Mouse (Mus musculus): ENCODE data around the gene Pus10. TPM values are rescaled to one million over a fixed set of nuclear protein-coding genes. Genes with fewer than 3 reads are reported as not detected.

Pus10 gene
- polyA plus RNA-seq, 1 experiment from 2014 or later = 23.8 TPM

DNA sequence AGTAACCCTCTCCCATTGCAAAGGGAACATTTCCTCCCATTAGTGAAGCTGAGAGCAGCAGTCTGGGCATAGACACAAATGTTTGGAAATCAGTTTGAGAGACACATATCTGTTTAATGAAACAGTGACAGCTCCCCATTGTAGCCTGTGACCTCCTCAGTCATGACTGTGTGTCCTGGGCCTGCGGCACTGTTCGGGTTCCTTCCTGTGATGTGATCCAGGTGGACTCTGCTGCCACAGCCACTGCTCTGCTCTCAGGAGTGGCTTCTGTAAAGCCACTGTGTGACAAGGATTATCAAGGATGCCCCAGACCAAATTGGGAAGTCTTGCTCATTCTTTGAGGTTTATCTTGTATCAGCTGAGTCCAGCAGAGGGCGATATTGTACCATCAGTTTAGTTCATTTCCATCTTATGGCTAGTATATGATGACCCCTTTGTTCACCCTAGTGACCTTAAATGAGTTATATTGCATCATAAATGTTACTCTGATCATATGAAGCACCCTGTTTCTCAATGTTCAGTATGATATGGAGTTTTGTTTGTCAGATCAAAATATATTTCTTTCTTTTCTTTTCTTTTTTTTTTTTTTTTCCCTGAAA, 13.7 kb downstream of the Pus10 start:
- Histone ChIP-seq H3K27me3 (replicated peaks; ENCODE audit: control insufficient read depth, insufficient read depth, low read length) (no peaks in the 10 kb centered on the region), H3K36me3 (ENCODE audit: control insufficient read depth, insufficient read depth, low read length) (peaks cover 76% of the 10 kb centered on the region), H3K27ac (ENCODE audit: low read depth) (no peak overlapping the region), H3K4me1 (replicated peaks; ENCODE audit: control insufficient read depth, insufficient read depth, low read length) (no peaks in the 10 kb centered on the region), H3K4me2 (ENCODE audit: low read length) (no peak overlapping the region), H3K9me3 (ENCODE audit: control insufficient read depth, low read length) (no peaks in the 10 kb centered on the region), H3K4me3 (ENCODE audit: low read depth, low read length) (no peak overlapping the region), H3K9ac (ENCODE audit: low read length) (no peak overlapping the region)
- 29% methylated on average over 3 of the region's 3 CpGs for WGBS
- peak; percentile 80 for DNase-seq (ENCODE audit: low spot score)
- ATAC-seq (replicated peaks; ENCODE audit: low FRiP score, low TSS enrichment, low read depth) = no peak

DNA sequence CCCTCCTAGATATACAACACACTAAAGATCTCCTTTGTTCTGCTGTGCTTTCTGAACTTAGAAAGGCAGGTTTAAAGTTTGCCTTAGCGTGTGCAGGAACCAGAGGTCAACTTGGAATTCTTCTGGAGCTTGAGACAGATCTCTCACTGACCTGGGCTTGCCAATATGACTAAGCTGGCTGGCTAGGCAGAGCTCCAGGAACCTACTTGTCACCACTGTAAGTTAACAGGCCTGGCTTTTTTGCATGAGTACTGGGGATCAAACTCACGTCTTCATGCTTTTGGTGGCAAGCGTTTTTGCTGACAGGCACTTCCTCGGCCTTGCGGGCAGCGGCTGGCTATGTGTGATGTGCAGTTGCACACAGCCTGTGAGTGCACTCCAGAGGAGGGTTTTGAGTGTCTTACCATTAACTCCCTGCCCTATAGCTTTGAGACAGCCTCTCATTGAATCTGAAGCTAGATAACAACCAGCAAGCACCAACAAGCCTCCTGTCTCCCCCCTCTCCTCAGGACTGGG, 15.0 kb downstream of the Pus10 start:
- 91% methylated on average over 6 of the region's 6 CpGs for whole genome bisulfite sequencing
- DNase-seq (ENCODE audit: low spot score) (no peak), ATAC-seq (replicated peaks; ENCODE audit: low FRiP score, low TSS enrichment, low read depth) (no peak)
- Histone ChIP-seq H3K27me3 (replicated peaks; ENCODE audit: control insufficient read depth, insufficient read depth, low read length) (no peaks in the 10 kb centered on the region), H3K4me3 (ENCODE audit: low read depth, low read length) (no peak overlapping the region), H3K27ac (ENCODE audit: low read depth) (no peak overlapping the region), H3K4me2 (ENCODE audit: low read length) (no peak overlapping the region), H3K36me3 (ENCODE audit: control insufficient read depth, insufficient read depth, low read length) (peaks cover 64% of the 10 kb centered on the region), H3K4me1 (replicated peaks; ENCODE audit: control insufficient read depth, insufficient read depth, low read length) (no peaks in the 10 kb centered on the region), H3K9me3 (ENCODE audit: control insufficient read depth, low read length) (no peaks in the 10 kb centered on the region), H3K9ac (ENCODE audit: low read length) (no peak overlapping the region)

DNA sequence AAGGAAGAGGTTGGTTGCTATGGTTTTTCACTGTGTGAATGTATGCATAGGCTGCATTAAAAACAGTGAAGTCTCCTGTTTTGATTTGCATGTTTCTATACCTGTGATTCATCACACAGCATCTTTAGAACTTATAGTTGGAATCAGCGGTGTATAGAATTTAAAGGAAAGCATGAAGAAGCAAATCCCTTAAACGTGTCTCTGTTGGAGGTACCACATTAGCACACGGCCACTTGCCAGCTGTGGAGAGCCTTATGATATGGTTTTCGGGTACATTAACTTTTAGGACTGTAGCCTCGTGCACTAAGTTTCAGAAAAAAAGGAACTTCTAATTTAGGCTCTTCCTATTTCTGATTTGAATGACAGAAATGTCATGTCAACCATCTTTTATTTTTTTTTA, 17.1 kb downstream of the Pus10 start:
- H3K9me3 ChIP-seq (ENCODE audit: control insufficient read depth, low read length) = no peaks in the 10 kb centered on the region
- H3K4me1 ChIP-seq (replicated peaks; ENCODE audit: control insufficient read depth, insufficient read depth, low read length) = no peaks in the 10 kb centered on the region
- WGBS = 92% methylated on average over 5 of the region's 5 CpGs
- no peaks in the 10 kb centered on the region for H3K27me3 ChIP-seq (replicated peaks; ENCODE audit: control insufficient read depth, insufficient read depth, low read length)
- no peak overlapping the region for H3K27ac ChIP-seq (ENCODE audit: low read depth)
- H3K4me3 ChIP-seq (ENCODE audit: low read depth, low read length) = no peak overlapping the region
- no peak overlapping the region for H3K9ac ChIP-seq (ENCODE audit: low read length)
- no peak overlapping the region for H3K4me2 ChIP-seq (ENCODE audit: low read length)
- H3K36me3 ChIP-seq (ENCODE audit: control insufficient read depth, insufficient read depth, low read length) = peaks cover 50% of the 10 kb centered on the region
- DNase-seq (ENCODE audit: low spot score) = no peak
- no peak for ATAC-seq (replicated peaks; ENCODE audit: low FRiP score, low TSS enrichment, low read depth)

DNA sequence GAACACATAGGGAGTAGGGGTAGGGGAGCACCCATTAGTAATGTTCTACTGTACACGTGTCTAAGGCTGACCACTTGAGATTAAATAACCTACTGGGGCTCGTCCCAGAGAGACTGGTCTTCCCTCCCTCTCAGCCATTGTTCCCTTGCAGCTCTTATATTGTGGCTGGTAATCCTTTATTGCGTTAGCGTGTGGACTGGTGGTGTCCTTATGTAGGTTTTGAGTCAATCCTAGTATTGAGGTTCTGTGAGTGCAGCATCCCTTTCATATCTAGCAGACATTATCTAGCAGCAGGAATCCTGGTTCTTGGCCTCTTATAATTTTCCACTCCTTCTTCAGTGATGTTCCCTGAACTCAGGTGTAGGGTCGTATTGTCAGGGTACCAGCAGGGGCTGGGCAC, 21.2 kb downstream of the Pus10 start:
- DNase-seq (ENCODE audit: low spot score) (no peak), ATAC-seq (replicated peaks; ENCODE audit: low FRiP score, low TSS enrichment, low read depth) (no peak)
- Histone ChIP-seq H3K27ac (ENCODE audit: low read depth) (no peak overlapping the region), H3K4me3 (ENCODE audit: low read depth, low read length) (no peak overlapping the region), H3K9ac (ENCODE audit: low read length) (no peak overlapping the region), H3K36me3 (ENCODE audit: control insufficient read depth, insufficient read depth, low read length) (peaks cover 35% of the 10 kb centered on the region), H3K9me3 (ENCODE audit: control insufficient read depth, low read length) (no peaks in the 10 kb centered on the region), H3K27me3 (replicated peaks; ENCODE audit: control insufficient read depth, insufficient read depth, low read length) (no peaks in the 10 kb centered on the region), H3K4me1 (replicated peaks; ENCODE audit: control insufficient read depth, insufficient read depth, low read length) (no peaks in the 10 kb centered on the region), H3K4me2 (ENCODE audit: low read length) (no peak overlapping the region)
- WGBS = 86% methylated on average over 5 of the region's 5 CpGs

DNA sequence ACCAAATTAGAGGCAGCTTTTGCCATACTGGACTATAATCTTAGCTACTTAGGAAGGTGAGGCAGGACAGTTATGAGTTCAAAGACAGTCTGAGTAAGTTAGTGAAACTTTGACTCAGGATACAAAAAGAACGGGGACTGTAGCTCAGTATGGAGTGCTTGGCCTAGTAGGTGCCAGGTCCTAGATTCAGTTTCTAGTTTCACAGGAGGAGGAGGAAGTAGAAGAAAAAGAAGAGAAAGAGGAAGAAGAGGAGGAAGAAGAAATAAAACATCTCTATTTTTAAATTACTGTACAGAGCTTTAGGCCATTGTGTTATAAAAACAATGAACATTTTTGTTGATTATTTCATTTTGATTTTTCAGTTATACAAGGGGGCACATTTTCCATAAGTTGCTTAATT, 22.6 kb downstream of the Pus10 start:
- ATAC-seq (replicated peaks; ENCODE audit: low FRiP score, low TSS enrichment, low read depth) = no peak
- H3K4me2 ChIP-seq (ENCODE audit: low read length) = no peak overlapping the region
- H3K9ac ChIP-seq (ENCODE audit: low read length) = no peak overlapping the region
- no peaks in the 10 kb centered on the region for H3K4me1 ChIP-seq (replicated peaks; ENCODE audit: control insufficient read depth, insufficient read depth, low read length)
- peaks cover 21% of the 10 kb centered on the region; the same call in 1 of the 2 replicates for H3K36me3 ChIP-seq (ENCODE audit: control insufficient read depth, insufficient read depth, low read length)
- WGBS = 86% methylated on average over 1 of the region's 1 CpGs
- H3K27ac ChIP-seq (ENCODE audit: low read depth) = no peak overlapping the region
- no peak for DNase-seq (ENCODE audit: low spot score)
- no peaks in the 10 kb centered on the region for H3K27me3 ChIP-seq (replicated peaks; ENCODE audit: control insufficient read depth, insufficient read depth, low read length)
- H3K4me3 ChIP-seq (ENCODE audit: low read depth, low read length) = no peak overlapping the region
- no peaks in the 10 kb centered on the region for H3K9me3 ChIP-seq (ENCODE audit: control insufficient read depth, low read length)

DNA sequence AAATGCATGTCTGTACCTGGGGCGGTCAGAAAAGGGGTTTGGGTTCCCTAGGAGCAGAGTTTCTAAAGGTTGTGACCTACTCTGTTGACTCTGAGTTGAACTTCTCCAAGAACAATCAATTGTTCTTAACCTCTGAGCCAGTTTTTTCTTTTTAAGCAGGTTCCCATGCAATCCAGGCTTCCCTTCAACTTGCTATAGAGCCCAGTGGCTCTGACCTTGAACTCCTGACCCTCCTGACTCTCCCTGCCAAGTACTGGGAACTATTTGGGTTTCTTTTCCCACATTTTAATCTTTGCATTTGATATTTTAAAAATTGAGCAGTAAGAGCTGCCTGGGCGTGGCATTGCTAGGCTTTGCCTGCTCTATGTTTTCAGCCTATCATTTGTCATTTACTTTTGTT, 27.8 kb downstream of the Pus10 start:
- no peaks in the 10 kb centered on the region for H3K9me3 ChIP-seq (ENCODE audit: control insufficient read depth, low read length)
- no peak overlapping the region for H3K9ac ChIP-seq (ENCODE audit: low read length)
- no peaks in the 10 kb centered on the region for H3K4me1 ChIP-seq (replicated peaks; ENCODE audit: control insufficient read depth, insufficient read depth, low read length)
- no peak for DNase-seq (ENCODE audit: low spot score)
- H3K36me3 ChIP-seq (ENCODE audit: control insufficient read depth, insufficient read depth, low read length) = peaks cover 8% of the 10 kb centered on the region; the same call in 1 of the 2 replicates
- no peaks in the 10 kb centered on the region for H3K27me3 ChIP-seq (replicated peaks; ENCODE audit: control insufficient read depth, insufficient read depth, low read length)
- H3K4me2 ChIP-seq (ENCODE audit: low read length) = no peak overlapping the region
- H3K27ac ChIP-seq (ENCODE audit: low read depth) = no peak overlapping the region
- ATAC-seq (replicated peaks; ENCODE audit: low FRiP score, low TSS enrichment, low read depth) = no peak
- WGBS = 83% methylated on average over 2 of the region's 2 CpGs
- H3K4me3 ChIP-seq (ENCODE audit: low read depth, low read length) = no peak overlapping the region

DNA sequence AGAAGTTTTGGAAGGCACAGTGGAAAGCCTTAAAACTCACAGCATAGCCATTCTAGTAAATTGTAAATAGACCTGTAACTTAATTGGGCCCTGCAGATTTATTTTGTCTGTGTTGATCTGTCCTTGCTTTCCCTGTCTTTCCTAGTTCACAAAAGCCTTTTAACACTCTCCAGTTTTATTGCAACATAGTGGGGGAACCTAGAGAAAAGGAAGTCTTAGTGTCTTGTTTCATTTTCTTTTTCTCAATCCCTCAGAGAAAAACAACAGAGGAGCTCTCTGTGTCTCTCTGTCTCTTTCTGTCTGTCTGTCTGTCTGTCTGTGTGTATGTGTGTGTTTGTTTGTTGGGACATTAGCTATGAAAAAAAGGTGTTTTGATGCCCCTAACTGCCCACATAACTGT, 30.4 kb downstream of the Pus10 start:
- DNase-seq (ENCODE audit: low spot score) = no peak
- Histone ChIP-seq H3K4me2 (ENCODE audit: low read length) (no peak overlapping the region), H3K36me3 (ENCODE audit: control insufficient read depth, insufficient read depth, low read length) (0 out of 2 replicates have a peak, but pooled peaks cover 4% of the 10 kb centered on the region)

DNA sequence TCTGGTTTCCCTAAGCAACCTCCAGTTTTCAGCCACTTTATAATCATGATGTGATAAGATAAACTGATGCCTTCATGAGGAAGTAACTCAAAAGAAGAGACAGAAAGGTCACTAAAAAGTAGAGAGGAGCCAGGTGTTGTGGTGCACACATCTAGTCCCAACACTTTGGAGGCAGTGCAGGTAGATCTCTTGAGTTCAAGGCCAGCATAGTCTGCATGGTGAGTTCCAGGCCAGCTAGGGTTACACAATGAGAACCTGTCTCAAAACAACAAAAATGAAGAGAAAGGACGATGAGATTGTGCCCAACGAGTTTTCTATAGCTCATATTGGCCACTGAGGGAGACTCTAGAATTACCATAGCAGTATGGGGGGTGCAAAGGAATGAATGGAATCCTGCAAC, 33.1 kb downstream of the Pus10 start:
- no peak overlapping the region for H3K27ac ChIP-seq (ENCODE audit: low read depth)
- H3K9me3 ChIP-seq (ENCODE audit: control insufficient read depth, low read length) = no peaks in the 10 kb centered on the region
- no peak for ATAC-seq (replicated peaks; ENCODE audit: low FRiP score, low TSS enrichment, low read depth)
- peaks cover 9% of the 10 kb centered on the region; the same call in 1 of the 2 replicates for H3K36me3 ChIP-seq (ENCODE audit: control insufficient read depth, insufficient read depth, low read length)
- no peak overlapping the region for H3K4me3 ChIP-seq (ENCODE audit: low read depth, low read length)
- no peaks in the 10 kb centered on the region for H3K4me1 ChIP-seq (replicated peaks; ENCODE audit: control insufficient read depth, insufficient read depth, low read length)
- H3K9ac ChIP-seq (ENCODE audit: low read length) = no peak overlapping the region
- H3K27me3 ChIP-seq (replicated peaks; ENCODE audit: control insufficient read depth, insufficient read depth, low read length) = no peaks in the 10 kb centered on the region
- DNase-seq (ENCODE audit: low spot score) = no peak
- 70% methylated on average over 2 of the region's 2 CpGs for WGBS
- no peak overlapping the region for H3K4me2 ChIP-seq (ENCODE audit: low read length)

More for the DNA sequence above, 30.4 kb downstream of the Pus10 start:
- no peaks in the 10 kb centered on the region for H3K9me3 ChIP-seq (ENCODE audit: control insufficient read depth, low read length)
- H3K4me1 ChIP-seq (replicated peaks; ENCODE audit: control insufficient read depth, insufficient read depth, low read length) = no peaks in the 10 kb centered on the region
- H3K4me3 ChIP-seq (ENCODE audit: low read depth, low read length) = no peak overlapping the region
- no peak overlapping the region for H3K9ac ChIP-seq (ENCODE audit: low read length)
- H3K27ac ChIP-seq (ENCODE audit: low read depth) = no peak overlapping the region
- no peak for ATAC-seq (replicated peaks; ENCODE audit: low FRiP score, low TSS enrichment, low read depth)
- H3K27me3 ChIP-seq (replicated peaks; ENCODE audit: control insufficient read depth, insufficient read depth, low read length) = no peaks in the 10 kb centered on the region

DNA sequence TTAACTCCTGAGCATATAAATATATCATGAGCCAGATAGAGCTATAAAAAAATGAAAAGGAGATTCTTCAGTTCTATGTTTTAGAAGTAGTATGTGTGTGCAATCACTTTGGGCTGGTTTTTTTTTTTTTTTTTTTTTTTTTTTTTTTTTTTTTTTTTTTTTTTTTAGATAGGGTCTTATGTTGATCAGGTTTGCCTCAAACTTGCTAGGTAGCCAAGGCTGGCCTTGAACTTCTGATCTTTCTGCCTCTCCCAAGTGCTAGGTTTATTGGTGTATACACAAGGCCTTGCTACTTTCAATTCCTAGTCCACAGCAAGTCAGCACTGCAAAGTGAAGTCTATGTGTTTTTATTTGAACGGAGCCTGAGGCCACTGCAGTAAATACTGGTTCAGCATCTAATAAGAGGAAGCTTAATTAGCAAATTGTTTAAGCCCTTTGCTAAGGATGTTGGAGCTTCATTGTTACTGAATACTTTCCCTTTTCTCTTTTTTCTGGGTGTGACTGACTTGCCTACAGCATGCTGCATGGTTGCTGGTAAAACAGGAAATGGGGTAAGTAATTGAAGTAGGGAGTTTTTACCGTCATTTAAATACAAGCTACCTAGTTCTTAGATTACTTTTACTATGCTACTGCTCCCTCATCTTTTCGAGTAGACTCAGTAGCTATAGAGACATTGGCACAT, 34.1 kb downstream of the Pus10 start:
- H3K9me3 ChIP-seq (ENCODE audit: control insufficient read depth, low read length) = no peaks in the 10 kb centered on the region
- no peak for DNase-seq (ENCODE audit: low spot score)
- ATAC-seq (replicated peaks; ENCODE audit: low FRiP score, low TSS enrichment, low read depth) = no peak
- no peak overlapping the region for H3K4me3 ChIP-seq (ENCODE audit: low read depth, low read length)
- no peaks in the 10 kb centered on the region for H3K27me3 ChIP-seq (replicated peaks; ENCODE audit: control insufficient read depth, insufficient read depth, low read length)
- no peak overlapping the region for H3K9ac ChIP-seq (ENCODE audit: low read length)
- H3K36me3 ChIP-seq (ENCODE audit: control insufficient read depth, insufficient read depth, low read length) = peaks cover 14% of the 10 kb centered on the region; the same call in 1 of the 2 replicates
- no peaks in the 10 kb centered on the region for H3K4me1 ChIP-seq (replicated peaks; ENCODE audit: control insufficient read depth, insufficient read depth, low read length)
- no peak overlapping the region for H3K4me2 ChIP-seq (ENCODE audit: low read length)
- H3K27ac ChIP-seq (ENCODE audit: low read depth) = no peak overlapping the region
- 61% methylated on average over 3 of the region's 3 CpGs for WGBS

Data from intestine, embryonic 14.5 days (tissue).